Mouse (Mus musculus) myocyte (in vitro differentiated cells): ENCODE data around the gene Qsox2.

Experiments
- MYOD1 ChIP-seq, 3 experiments: IDR thresholded peaks; one replicate each; pipeline ENCODE4 v1.6.1; 2011; ENCODE audit warnings: control low read depth in 2 of 3, low read depth in 2 of 3, mild to moderate bottlenecking in 2 of 3, moderate library complexity in 1 of 3; ENCODE audit not compliant: insufficient read length in 2 of 3, control insufficient read depth in 1 of 3
- MYOG ChIP-seq, 3 experiments: IDR thresholded peaks; one replicate each; pipeline ENCODE4 v1.6.1; 2011; ENCODE audit warnings: control low read depth in 2 of 3, low read depth in 2 of 3, mild to moderate bottlenecking in 2 of 3; ENCODE audit not compliant: insufficient read length in 2 of 3, control insufficient read depth in 1 of 3, insufficient read depth in 1 of 3

GRCm38 (mm10) chr2:26266066-26266742 lies 28.9 kb upstream of the Qsox2 start:
- TF ChIP-seq MYOG (IDR thresholded peaks at IDR 0.05; ENCODE audit: control insufficient read depth in 1 of 3, insufficient read depth in 1 of 3, insufficient read length in 2 of 3, low read depth in 2 of 3): no peak
- no peak for TF ChIP-seq MYOD1 (IDR thresholded peaks at IDR 0.05; ENCODE audit: control insufficient read depth in 1 of 3, insufficient read length in 2 of 3, low read depth in 2 of 3)
